Mouse (Mus musculus): ENCODE measurements around the gene Pccb.

Gene Pccb

GRCm38 (mm10) chr9:101034448-101035098 is at the start of gene Pccb:
TSS of gene Pccb (minus strand) at chr9:101034898.
- POLR2A ChIA-PET = interaction anchor here (0.6 to 3.9 kb wide), 96 partner anchors 8 to 1862 kb away, joined by 3 to 69 read pairs (median 5); partner anchors contain the start of genes Msl2 (in 3 of the 4), Nck1 (in 2 of the 4), Ppp2r3a (in 2 of the 4) and Armc8 (in 1 of the 4)
- CTCF ChIA-PET = interaction anchor here (0.6 to 1.6 kb wide), 10 partner anchors 9 to 588 kb away, joined by 3 to 14 read pairs (median 3); partner anchors contain the start of gene Nck1 (in 1 of the 4)

GRCm38 (mm10) chr9:101083728-101084127 is 49.0 kb upstream of the Pccb start:
- ChIA-PET CTCF (interaction anchor here in 2 of 4 experiments (0.7 to 2.3 kb wide), 4 partner anchors 10 to 80 kb away, joined by 3 to 10 read pairs (median 4); no protein-coding TSS in a partner anchor), POLR2A (interaction anchor here in 3 of 4 experiments (0.7 to 2.8 kb wide), 13 partner anchors 9 to 49 kb away, joined by 3 to 24 read pairs (median 4); partner anchors contain the start of genes Msl2 (in 1 of the 3) and Pccb (in 1 of the 3))

GRCm38 (mm10) chr9:101080046-101080685 is 45.5 kb upstream of the Pccb start:
- CTCF ChIA-PET = interaction anchor here in 1 of 4 experiments (0.7 to 0.9 kb wide), 2 partner anchors 10 to 48 kb away, joined by 3 read pairs; no protein-coding TSS in a partner anchor
- POLR2A ChIA-PET = interaction anchor here in 2 of 4 experiments (0.5 to 1.3 kb wide), 7 partner anchors 10 to 567 kb away, joined by 3 to 5 read pairs (median 4); partner anchors contain the start of gene Pccb (in 2 of the 2)

- CTCF ChIA-PET = interaction anchor here in 1 of 4 experiments (1.3 kb wide), 1 partner anchor 9 kb away, joined by 3 read pairs; no protein-coding TSS in a partner anchor
- POLR2A ChIA-PET = interaction anchor here in 2 of 4 experiments (0.6 to 1.7 kb wide), 7 partner anchors 17 to 47 kb away, joined by 3 to 10 read pairs (median 3); partner anchors contain the start of gene Pccb (in 2 of the 2)
Measured at GRCm38 (mm10) chr9:101078579-101078978, 43.9 kb upstream of the Pccb start.

GRCm38 (mm10) chr9:101077486-101077885 is 42.8 kb upstream of the Pccb start:
- POLR2A ChIA-PET = interaction anchor here in 2 of 4 experiments (0.7 to 1.7 kb wide), 7 partner anchors 17 to 168 kb away, joined by 3 to 10 read pairs (median 4); partner anchors contain the start of gene Pccb (in 1 of the 2)
- CTCF ChIA-PET = interaction anchor here in 1 of 4 experiments (1.3 kb wide), 1 partner anchor 7 kb away, joined by 3 read pairs; no protein-coding TSS in a partner anchor

- POLR2A ChIA-PET = interaction anchor here in 2 of 4 experiments (0.6 to 4.8 kb wide), 8 partner anchors 15 to 42 kb away, joined by 3 to 66 read pairs (median 4); partner anchors contain the start of gene Pccb (in 2 of the 2)
- CTCF ChIA-PET = interaction anchor here in 1 of 4 experiments (0.5 kb wide), 1 partner anchor 73 kb away, joined by 3 read pairs; no protein-coding TSS in a partner anchor
Measured at GRCm38 (mm10) chr9:101076095-101076875, 41.6 kb upstream of the Pccb start.

- ChIA-PET CTCF (no interaction called here), POLR2A (interaction anchor here in 1 of 4 experiments (1.1 to 4.8 kb wide), 3 partner anchors 15 to 41 kb away, joined by 3 to 66 read pairs (median 6); partner anchors contain the start of gene Pccb)
Measured at GRCm38 (mm10) chr9:101075694-101076093, 41.0 kb upstream of the Pccb start.

GRCm38 (mm10) chr9:101075091-101075581 is 40.4 kb upstream of the Pccb start:
- ChIA-PET POLR2A (interaction anchor here in 3 of 4 experiments (1.4 to 4.8 kb wide), 6 partner anchors 9 to 43 kb away, joined by 3 to 66 read pairs (median 10); partner anchors contain the start of gene Pccb (in 1 of the 3)), CTCF (no interaction called here)

GRCm38 (mm10) chr9:101074332-101075021 is 39.8 kb upstream of the Pccb start:
- ChIA-PET CTCF (interaction anchor here in 1 of 4 experiments (1.5 kb wide), 1 partner anchor 85 kb away, joined by 4 read pairs; no protein-coding TSS in a partner anchor), POLR2A (interaction anchor here (0.5 to 4.8 kb wide), 31 partner anchors 10 to 529 kb away, joined by 3 to 66 read pairs (median 5); partner anchors contain the start of genes Pccb (in 3 of the 4) and Ppp2r3a (in 1 of the 4))

- POLR2A ChIA-PET = interaction anchor here (0.5 to 4.8 kb wide), 34 partner anchors 9 to 1638 kb away, joined by 3 to 66 read pairs (median 5); partner anchors contain the start of genes Pccb (in 3 of the 4) and Ppp2r3a (in 1 of the 4)
- CTCF ChIA-PET = interaction anchor here in 2 of 4 experiments (0.7 to 1.5 kb wide), 2 partner anchors 61 to 86 kb away, joined by 4 to 5 read pairs; no protein-coding TSS in a partner anchor
Measured at GRCm38 (mm10) chr9:101073987-101074331, 39.3 kb upstream of the Pccb start, which contains the start of gene Msl2. TSS of gene Msl2 (plus strand) at chr9:101074101.

GRCm38 (mm10) chr9:101073041-101073986 is 38.6 kb upstream of the Pccb start:
- CTCF ChIA-PET = interaction anchor here in 2 of 4 experiments (0.5 to 1.5 kb wide), 3 partner anchors 29 to 87 kb away, joined by 4 to 5 read pairs (median 4); no protein-coding TSS in a partner anchor
- POLR2A ChIA-PET = interaction anchor here (0.5 to 4.8 kb wide), 42 partner anchors 9 to 1638 kb away, joined by 3 to 66 read pairs (median 4); partner anchors contain the start of genes Pccb (in 3 of the 4) and Ppp2r3a (in 1 of the 4)

GRCm38 (mm10) chr9:101072506-101072905 is 37.8 kb upstream of the Pccb start:
- CTCF ChIA-PET = no interaction called here
- POLR2A ChIA-PET = interaction anchor here (0.7 to 4.8 kb wide), 19 partner anchors 9 to 429 kb away, joined by 3 to 66 read pairs (median 9); partner anchors contain the start of gene Pccb (in 2 of the 4)

GRCm38 (mm10) chr9:101069781-101070180 is 35.1 kb upstream of the Pccb start:
- POLR2A ChIA-PET = interaction anchor here in 2 of 4 experiments (0.6 to 2.4 kb wide), 13 partner anchors 8 to 568 kb away, joined by 3 to 14 read pairs (median 4); partner anchors contain the start of gene Pccb (in 2 of the 2)
- CTCF ChIA-PET = interaction anchor here in 3 of 4 experiments (0.5 to 1.7 kb wide), 13 partner anchors 8 to 100 kb away, joined by 3 to 10 read pairs (median 3); partner anchors contain the start of gene Pccb (in 1 of the 3)

- ChIA-PET POLR2A (interaction anchor here in 1 of 4 experiments (0.7 to 1.8 kb wide), 3 partner anchors 9 to 30 kb away, joined by 3 to 6 read pairs (median 3); partner anchors contain the start of gene Msl2), CTCF (no interaction called here)
Measured at GRCm38 (mm10) chr9:101065076-101065602, 30.4 kb upstream of the Pccb start.

All from embryonic stem cell, embryonic (primary cell).